Mouse (Mus musculus): Measurements from ENCODE around the gene Fcrla. TPM values are rescaled to one million over a fixed set of nuclear protein-coding genes. Genes with fewer than 3 reads are reported as not detected.
"Not testable (repeated sequence)": the region's sequence is repeated elsewhere in the genome, so short reads cannot be mapped to it uniquely, and the experiment has no call there.

Gene Fcrla
- polyA plus RNA-seq (2015; fragmentation: Nextera tagmentation; extraction: Ambion mirVana): not detected in 2 replicates

- no peak for ATAC-seq (ENCODE audit: insufficient number of reproducible peaks, low FRiP score, low TSS enrichment, low read depth)
- WGBS: 72% methylated on average over 3 of the region's 3 CpGs
Measured at GRCm38 (mm10) chr1:170927378-170927777, at the start of gene Fcrla. Gene Fcrla, minus strand, starts transcription at chr1:170927583.

GRCm38 (mm10) chr1:170976447-170976846 lies 49.1 kb upstream of the Fcrla start, which contains the start of gene Fcgr2b:
Gene Fcgr2b, minus strand, starts transcription at chr1:170976547.
- no peaks in the 10 kb centered on the region for H3K36me3 ChIP-seq
- H3K4me2 ChIP-seq (replicated peaks): no peak within 1 kb of the TSS
- H3K27ac ChIP-seq (replicated peaks): no peak within 1 kb of the TSS
- ATAC-seq (ENCODE audit: insufficient number of reproducible peaks, low FRiP score, low TSS enrichment, low read depth): no peak
- no peaks in the 10 kb centered on the region for H3K9me3 ChIP-seq (replicated peaks)
- H3K9ac ChIP-seq: no peak within 1 kb of the TSS
- H3K4me1 ChIP-seq: no peaks in the 10 kb centered on the region
- no peaks in the 10 kb centered on the region for H3K27me3 ChIP-seq
- H3K4me3 ChIP-seq (replicated peaks): no peak within 1 kb of the TSS
- 85% methylated on average over 5 of the region's 5 CpGs for WGBS

More at GRCm38 (mm10) chr1:170927378-170927777, at the start of gene Fcrla:
- H3K27ac ChIP-seq (replicated peaks): no peak within 1 kb of the TSS
- H3K9ac ChIP-seq: no peak within 1 kb of the TSS
- no peaks in the 10 kb centered on the region for H3K36me3 ChIP-seq
- H3K4me3 ChIP-seq (replicated peaks): no peak within 1 kb of the TSS
- no peaks in the 10 kb centered on the region for H3K27me3 ChIP-seq
- H3K4me1 ChIP-seq: no peaks in the 10 kb centered on the region
- no peaks in the 10 kb centered on the region for H3K9me3 ChIP-seq (replicated peaks)
- H3K4me2 ChIP-seq (replicated peaks): no peak within 1 kb of the TSS

GRCm38 (mm10) chr1:170975751-170976161 lies 48.4 kb upstream of the Fcrla start:
- Histone ChIP-seq H3K27me3 (no peaks in the 10 kb centered on the region), H3K36me3 (no peaks in the 10 kb centered on the region), H3K4me2 (replicated peaks) (no peak overlapping the region), H3K27ac (replicated peaks) (no peak overlapping the region), H3K4me1 (no peaks in the 10 kb centered on the region), H3K9ac (no peak overlapping the region), H3K9me3 (replicated peaks) (no peaks in the 10 kb centered on the region), H3K4me3 (replicated peaks) (no peak overlapping the region)
- WGBS: 62% methylated on average over 7 of the region's 7 CpGs
- no peak for ATAC-seq (ENCODE audit: insufficient number of reproducible peaks, low FRiP score, low TSS enrichment, low read depth)

- 68% methylated on average over 2 of the region's 2 CpGs for WGBS
- not testable (repeated sequence) for ATAC-seq (ENCODE audit: insufficient number of reproducible peaks, low FRiP score, low TSS enrichment, low read depth); H3K4me3 ChIP-seq (replicated peaks); H3K9ac ChIP-seq; H3K4me2 ChIP-seq (replicated peaks); H3K36me3 ChIP-seq; H3K9me3 ChIP-seq (replicated peaks); H3K27ac ChIP-seq (replicated peaks); H3K4me1 ChIP-seq; H3K27me3 ChIP-seq
Measured at GRCm38 (mm10) chr1:170975350-170975749, 48.0 kb upstream of the Fcrla start.

GRCm38 (mm10) chr1:170974736-170975135 lies 47.4 kb upstream of the Fcrla start:
- WGBS: 89% methylated on average over 2 of the region's 2 CpGs
- no peak for ATAC-seq (ENCODE audit: insufficient number of reproducible peaks, low FRiP score, low TSS enrichment, low read depth)
- no peaks in the 10 kb centered on the region for H3K36me3 ChIP-seq
- no peaks in the 10 kb centered on the region for H3K27me3 ChIP-seq
- no peaks in the 10 kb centered on the region for H3K9me3 ChIP-seq (replicated peaks)
- H3K9ac ChIP-seq: no peak overlapping the region
- no peak overlapping the region for H3K4me2 ChIP-seq (replicated peaks)
- no peak overlapping the region for H3K4me3 ChIP-seq (replicated peaks)
- no peak overlapping the region for H3K27ac ChIP-seq (replicated peaks)
- H3K4me1 ChIP-seq: no peaks in the 10 kb centered on the region

GRCm38 (mm10) chr1:170974171-170974570 lies 46.8 kb upstream of the Fcrla start:
- H3K36me3 ChIP-seq: no peaks in the 10 kb centered on the region
- no peaks in the 10 kb centered on the region for H3K9me3 ChIP-seq (replicated peaks)
- no peak overlapping the region for H3K4me3 ChIP-seq (replicated peaks)
- no peaks in the 10 kb centered on the region for H3K27me3 ChIP-seq
- H3K9ac ChIP-seq: no peak overlapping the region
- no peak overlapping the region for H3K27ac ChIP-seq (replicated peaks)
- H3K4me2 ChIP-seq (replicated peaks): no peak overlapping the region
- H3K4me1 ChIP-seq: no peaks in the 10 kb centered on the region
- no peak for ATAC-seq (ENCODE audit: insufficient number of reproducible peaks, low FRiP score, low TSS enrichment, low read depth)
- WGBS: 81% methylated on average over 8 of the region's 8 CpGs

GRCm38 (mm10) chr1:170972936-170973335 lies 45.6 kb upstream of the Fcrla start:
- no peaks in the 10 kb centered on the region for H3K27me3 ChIP-seq
- H3K9ac ChIP-seq: no peak overlapping the region
- H3K36me3 ChIP-seq: no peaks in the 10 kb centered on the region
- no peak overlapping the region for H3K4me2 ChIP-seq (replicated peaks)
- no peaks in the 10 kb centered on the region for H3K4me1 ChIP-seq
- 52% methylated on average over 4 of the region's 4 CpGs for WGBS
- H3K27ac ChIP-seq (replicated peaks): no peak overlapping the region
- H3K9me3 ChIP-seq (replicated peaks): no peaks in the 10 kb centered on the region
- H3K4me3 ChIP-seq (replicated peaks): no peak overlapping the region
- ATAC-seq (ENCODE audit: insufficient number of reproducible peaks, low FRiP score, low TSS enrichment, low read depth): no peak

- Histone ChIP-seq H3K4me1 (no peaks in the 10 kb centered on the region), H3K9ac (no peak overlapping the region), H3K27me3 (no peaks in the 10 kb centered on the region), H3K9me3 (replicated peaks) (no peaks in the 10 kb centered on the region), H3K27ac (replicated peaks) (no peak overlapping the region), H3K4me3 (replicated peaks) (no peak overlapping the region), H3K36me3 (no peaks in the 10 kb centered on the region), H3K4me2 (replicated peaks) (no peak overlapping the region)
- 81% methylated on average over 6 of the region's 6 CpGs for WGBS
- ATAC-seq (ENCODE audit: insufficient number of reproducible peaks, low FRiP score, low TSS enrichment, low read depth): no peak
Measured at GRCm38 (mm10) chr1:170972494-170972893, 45.1 kb upstream of the Fcrla start.

- no peak overlapping the region for H3K9ac ChIP-seq
- no peaks in the 10 kb centered on the region for H3K9me3 ChIP-seq (replicated peaks)
- no peaks in the 10 kb centered on the region for H3K27me3 ChIP-seq
- H3K36me3 ChIP-seq: no peaks in the 10 kb centered on the region
- H3K27ac ChIP-seq (replicated peaks): no peak overlapping the region
- H3K4me2 ChIP-seq (replicated peaks): no peak overlapping the region
- no peaks in the 10 kb centered on the region for H3K4me1 ChIP-seq
- H3K4me3 ChIP-seq (replicated peaks): no peak overlapping the region
- no peak for ATAC-seq (ENCODE audit: insufficient number of reproducible peaks, low FRiP score, low TSS enrichment, low read depth)
- WGBS: 71% methylated on average over 1 of the region's 1 CpGs
Measured at GRCm38 (mm10) chr1:170968576-170968975, 41.2 kb upstream of the Fcrla start.

GRCm38 (mm10) chr1:170967581-170967980 lies 40.2 kb upstream of the Fcrla start:
- Histone ChIP-seq H3K4me2 (replicated peaks) (no peak overlapping the region), H3K27me3 (no peaks in the 10 kb centered on the region), H3K36me3 (no peaks in the 10 kb centered on the region), H3K4me1 (no peaks in the 10 kb centered on the region), H3K9me3 (replicated peaks) (no peaks in the 10 kb centered on the region), H3K9ac (no peak overlapping the region), H3K4me3 (replicated peaks) (no peak overlapping the region), H3K27ac (replicated peaks) (no peak overlapping the region)
- WGBS: 74% methylated on average over 3 of the region's 3 CpGs
- ATAC-seq (ENCODE audit: insufficient number of reproducible peaks, low FRiP score, low TSS enrichment, low read depth): no peak

GRCm38 (mm10) chr1:170963087-170963486 lies 35.7 kb upstream of the Fcrla start:
- Histone ChIP-seq H3K4me3 (replicated peaks) (no peak overlapping the region), H3K4me1 (no peaks in the 10 kb centered on the region), H3K36me3 (no peaks in the 10 kb centered on the region), H3K9me3 (replicated peaks) (no peaks in the 10 kb centered on the region), H3K27me3 (no peaks in the 10 kb centered on the region), H3K4me2 (replicated peaks) (no peak overlapping the region), H3K27ac (replicated peaks) (no peak overlapping the region), H3K9ac (no peak overlapping the region)
- WGBS: 65% methylated on average over 7 of the region's 7 CpGs
- ATAC-seq (ENCODE audit: insufficient number of reproducible peaks, low FRiP score, low TSS enrichment, low read depth): no peak

GRCm38 (mm10) chr1:170962301-170962700 lies 34.9 kb upstream of the Fcrla start:
- no peaks in the 10 kb centered on the region for H3K9me3 ChIP-seq (replicated peaks)
- H3K4me2 ChIP-seq (replicated peaks): no peak overlapping the region
- H3K36me3 ChIP-seq: no peaks in the 10 kb centered on the region
- no peak overlapping the region for H3K4me3 ChIP-seq (replicated peaks)
- H3K27ac ChIP-seq (replicated peaks): no peak overlapping the region
- no peaks in the 10 kb centered on the region for H3K27me3 ChIP-seq
- H3K9ac ChIP-seq: no peak overlapping the region
- ATAC-seq (ENCODE audit: insufficient number of reproducible peaks, low FRiP score, low TSS enrichment, low read depth): no peak
- WGBS: 72% methylated on average over 2 of the region's 2 CpGs
- H3K4me1 ChIP-seq: no peaks in the 10 kb centered on the region
